Mouse (Mus musculus) limb, embryonic 14.5 days (tissue): ENCODE measurements around the gene Synpr. TPM values are rescaled to one million over a fixed set of nuclear protein-coding genes. Genes with fewer than 3 reads are reported as not detected.
"Not testable (repeated sequence)": the region's sequence is repeated elsewhere in the genome, so short reads cannot be mapped to it uniquely, and the experiment has no call there.

Source experiments
- ATAC-seq: fragments of 200-750 bp; cut with Nextera tagmentation; 2 replicates; pipeline ENCODE4 v1.8.0; 2017; ENCODE audit warnings: low read depth, moderate number of reproducible peaks, moderate TSS enrichment; ENCODE audit not compliant: low FRiP score
- DNase-seq: peaks from one replicate; pipeline ENCODE4 v3.0.0-alpha.2; 2015; ENCODE audit warnings: low spot score
- H3K27ac ChIP-seq: fragments of 300-500 bp; sonication (generic); replicated peaks from 2 replicates; pipeline ENCODE4 v1.5.1; 2014; ENCODE audit warnings: low read depth, mild to moderate bottlenecking, low read length, moderate library complexity, mixed read lengths
- H3K27me3 ChIP-seq: fragments of 300-500 bp; sonication (generic); 2 replicates; pipeline ENCODE4 v1.6.1; 2014; ENCODE audit warnings: low read length, mixed read lengths; ENCODE audit not compliant: control insufficient read depth, insufficient read depth
- H3K36me3 ChIP-seq: fragments of 300-500 bp; sonication (generic); 2 replicates; pipeline ENCODE4 v1.6.1; 2014; ENCODE audit warnings: mild to moderate bottlenecking, low read length, moderate library complexity, mixed read lengths; ENCODE audit not compliant: control insufficient read depth, insufficient read depth
- H3K4me1 ChIP-seq: fragments of 300-500 bp; sonication (generic); 2 replicates; pipeline ENCODE4 v1.6.1; 2014; ENCODE audit warnings: antibody characterized with exemption, low read length, mixed read lengths; ENCODE audit not compliant: control insufficient read depth, insufficient read depth
- H3K4me2 ChIP-seq: fragments of 300-500 bp; sonication (generic); replicated peaks from 2 replicates; pipeline ENCODE4 v1.6.1; 2014; ENCODE audit warnings: low read depth, mild to moderate bottlenecking, low read length, moderate library complexity; ENCODE audit not compliant: severe bottlenecking
- H3K4me3 ChIP-seq: fragments of 300-500 bp; sonication (generic); replicated peaks from 2 replicates; pipeline ENCODE4 v1.5.1; 2014; ENCODE audit warnings: low read length
- H3K9ac ChIP-seq: fragments of 300-500 bp; sonication (generic); 2 replicates; pipeline ENCODE4 v1.6.1; 2014; ENCODE audit warnings: mild to moderate bottlenecking, low read depth, low read length, moderate library complexity; ENCODE audit not compliant: severe bottlenecking
- H3K9me3 ChIP-seq: fragments of 300-500 bp; sonication (generic); 2 replicates; pipeline ENCODE4 v1.6.1; 2016; ENCODE audit warnings: low read length; ENCODE audit not compliant: control insufficient read depth
- POLR2A ChIP-seq: fragments of 200-500 bp; IDR thresholded peaks from 2 replicates; pipeline ENCODE4 v1.8.0; 2012; ENCODE audit warnings: inconsistent platforms, mild to moderate bottlenecking, moderate library complexity, borderline replicate concordance; ENCODE audit not compliant: insufficient read depth, insufficient read length; ENCODE audit errors: extremely low read depth
- WGBS: fragments of 180-500 bp; shearing (Covaris S2); extraction: QIAGEN DNeasy Blood & Tissue Kit; methylation state at CpG from one replicate; pipeline ENCODE4 v1.1.7; 2014; 5-methylcytosine and 5-hydroxymethylcytosine counted together
- polyA plus RNA-seq, 2 experiments: library from polyadenylated mRNA; depleted of rRNA in 1 of 2; stranded (reverse) in 1 of 2; unstranded in 1 of 2; fragments of >200 nt; fragmentation: Nextera tagmentation in 1 of 2; extraction: Ambion mirVana in 1 of 2; gene quantifications; 2 replicates each; pipeline versions ENCODE4 v1.2.1 to v1.2.3; 2012 to 2014

Gene Synpr
- 3.1 and 3.5 TPM in 2 replicates for polyA plus RNA-seq (2012; rRNA removed)
- 4.4 and 4.5 TPM in 2 replicates for polyA plus RNA-seq (2014; fragmentation: Nextera tagmentation; extraction: Ambion mirVana)

DNA sequence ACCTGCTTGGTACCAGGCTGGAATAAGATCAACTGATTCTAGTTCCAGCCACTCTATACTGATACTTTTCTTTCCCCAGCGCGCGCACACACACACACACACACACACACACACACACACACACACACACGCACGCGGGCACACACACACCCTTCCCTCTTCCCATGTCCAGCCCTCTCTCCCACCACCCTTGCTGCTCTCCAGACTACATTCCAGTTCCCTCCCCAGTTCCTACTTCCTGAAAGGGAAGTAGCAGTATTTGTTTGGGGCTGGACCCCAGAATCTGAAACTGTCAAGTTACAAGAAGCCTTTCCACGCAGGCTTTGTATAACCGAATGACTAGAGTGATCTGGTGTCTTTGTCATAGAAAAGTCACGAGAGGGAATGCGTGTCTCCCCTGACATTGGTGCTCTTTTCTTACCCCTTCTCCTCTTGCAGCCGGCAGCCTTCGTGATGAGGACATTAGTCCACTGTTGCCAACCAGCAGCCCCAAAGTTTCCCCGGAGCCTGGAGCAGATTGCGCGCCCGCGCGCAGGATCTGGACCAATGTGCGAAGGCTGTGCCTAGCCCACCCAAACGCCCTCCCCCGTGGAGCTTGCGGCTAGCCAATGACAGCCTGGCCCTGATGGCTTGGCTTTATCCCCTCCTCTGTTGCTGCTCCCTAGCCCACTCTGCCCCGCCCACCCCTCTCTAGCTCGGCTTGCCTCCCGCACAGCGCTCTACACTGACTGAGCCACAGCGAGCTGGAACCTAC lies at the start of gene Synpr:
TSS of gene Synpr (plus strand) at position 690 of the 754 bp plus-strand sequence.
- ATAC-seq (peak; percentile 100), DNase-seq (peak; percentile 93)
- TF ChIP-seq POLR2A, result no peak
- no peaks in the 10 kb centered on the region for H3K4me1 ChIP-seq
- no peaks in the 10 kb centered on the region for H3K27me3 ChIP-seq
- peak within 1 kb of the TSS; percentile 45 for H3K9ac ChIP-seq
- H3K27ac ChIP-seq, result no peak within 1 kb of the TSS
- no peaks in the 10 kb centered on the region for H3K9me3 ChIP-seq
- peak within 1 kb of the TSS; percentile 64 for H3K4me2 ChIP-seq
- WGBS, result 3% methylated on average over 25 of the region's 27 CpGs
- H3K4me3 ChIP-seq, result peak within 1 kb of the TSS; percentile 37
- no peaks in the 10 kb centered on the region for H3K36me3 ChIP-seq

DNA sequence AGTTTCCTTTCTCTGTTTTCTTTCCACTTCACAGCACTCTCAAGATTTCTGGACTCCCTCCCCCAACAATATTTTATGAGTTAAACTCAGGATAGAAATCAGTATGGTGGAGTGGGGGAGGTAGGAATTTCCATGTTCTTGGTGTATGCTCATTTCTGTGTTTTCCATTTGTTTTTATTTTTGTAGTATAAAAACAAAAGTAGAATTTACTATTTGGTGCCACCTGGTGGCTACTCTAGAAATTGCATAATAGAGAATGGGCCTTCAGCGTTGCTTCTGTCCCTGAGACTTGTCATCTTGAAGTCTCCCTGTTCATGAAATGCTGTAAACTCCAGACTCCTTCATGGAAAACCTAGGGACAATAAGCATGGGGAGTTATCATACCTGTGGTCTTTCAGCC lies 47.7 kb upstream of the Synpr start:
- Histone ChIP-seq H3K4me3 (no peak overlapping the region), H3K4me1 (no peaks in the 10 kb centered on the region), H3K9ac (no peak overlapping the region), H3K36me3 (no peaks in the 10 kb centered on the region), H3K27ac (no peak overlapping the region), H3K9me3 (no peaks in the 10 kb centered on the region), H3K27me3 (no peaks in the 10 kb centered on the region), H3K4me2 (no peak overlapping the region)
- no peak for ATAC-seq
- DNase-seq, result peak; percentile 54
- WGBS, result 17% methylated on average over 1 of the region's 1 CpGs
- no peak for TF ChIP-seq POLR2A

DNA sequence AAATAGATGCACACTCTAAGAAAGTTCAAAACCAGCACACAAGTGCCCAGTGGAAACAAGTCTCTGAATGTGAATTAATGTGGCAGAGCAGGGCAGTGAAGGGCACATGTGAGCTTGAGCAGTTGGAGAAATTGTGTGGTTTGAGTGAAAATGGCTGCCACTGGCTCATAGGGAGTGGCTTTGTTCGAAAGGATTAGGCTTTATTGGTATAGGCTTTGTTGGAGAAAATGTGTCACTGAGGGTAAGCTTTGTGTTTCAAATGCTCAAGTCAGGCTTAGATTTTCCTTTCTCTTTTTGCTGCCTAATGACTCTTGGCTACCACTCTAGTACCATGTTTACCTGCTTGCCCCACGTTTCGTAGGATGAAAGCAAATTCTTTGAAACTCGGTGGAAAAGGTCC lies 37.1 kb upstream of the Synpr start:
- Histone ChIP-seq H3K27me3 (no peaks in the 10 kb centered on the region), H3K4me1 (no peaks in the 10 kb centered on the region), H3K4me2 (no peak overlapping the region), H3K4me3 (no peak overlapping the region), H3K27ac (no peak overlapping the region), H3K9ac (no peak overlapping the region), H3K9me3 (no peaks in the 10 kb centered on the region), H3K36me3 (no peaks in the 10 kb centered on the region)
- ATAC-seq, result no peak
- 67% methylated on average over 4 of the region's 4 CpGs for WGBS
- DNase-seq, result no peak
- TF ChIP-seq POLR2A, result no peak

DNA sequence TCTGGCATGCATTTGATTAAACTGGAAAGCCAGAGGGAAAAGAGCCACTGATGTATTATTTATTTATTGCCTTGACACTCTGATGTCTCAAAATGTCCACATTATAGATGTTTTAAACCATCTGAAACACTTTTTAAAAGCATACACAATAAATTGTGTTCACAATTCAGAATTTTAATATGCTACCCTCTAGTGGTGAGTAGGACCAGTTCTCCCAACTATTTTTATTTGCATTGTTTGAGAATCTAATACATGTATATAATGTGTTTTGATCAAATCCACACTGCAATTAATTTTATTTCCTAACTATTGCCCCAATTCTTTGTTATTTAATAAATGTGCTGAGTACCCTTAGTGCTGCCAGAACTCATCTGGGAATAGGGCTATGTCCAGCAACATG lies 35.2 kb upstream of the Synpr start:
- Histone ChIP-seq H3K27me3 (no peaks in the 10 kb centered on the region), H3K36me3 (no peaks in the 10 kb centered on the region), H3K4me3 (no peak overlapping the region), H3K9ac (no peak overlapping the region), H3K4me2 (no peak overlapping the region), H3K9me3 (no peaks in the 10 kb centered on the region), H3K27ac (no peak overlapping the region), H3K4me1 (no peaks in the 10 kb centered on the region)
- no peak for ATAC-seq
- DNase-seq, result no peak
- no peak for TF ChIP-seq POLR2A

DNA sequence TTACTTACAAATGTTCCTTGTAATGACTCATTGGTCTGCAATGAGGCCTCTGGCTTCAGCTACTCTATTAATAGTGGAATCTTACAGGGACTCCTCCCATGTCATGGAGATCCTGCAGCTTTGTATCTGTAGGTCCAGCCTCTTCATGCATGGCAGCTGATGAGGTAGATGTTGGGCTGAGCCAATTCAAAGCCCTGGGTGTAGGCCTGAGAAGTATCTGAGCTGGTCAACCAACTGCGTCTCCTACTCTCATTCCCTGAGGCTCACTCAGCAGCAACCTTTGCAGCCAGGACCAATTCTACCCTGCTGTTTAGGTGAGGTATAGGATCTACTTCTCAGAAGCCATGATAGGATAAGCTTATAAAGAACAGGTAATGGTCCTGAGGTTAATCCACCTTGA lies 32.0 kb upstream of the Synpr start:
- Histone ChIP-seq H3K4me3 (no peak overlapping the region), H3K4me2 (no peak overlapping the region), H3K27me3 (no peaks in the 10 kb centered on the region), H3K9me3 (no peaks in the 10 kb centered on the region), H3K27ac (no peak overlapping the region), H3K36me3 (no peaks in the 10 kb centered on the region), H3K9ac (no peak overlapping the region), H3K4me1 (no peaks in the 10 kb centered on the region)
- no peak for TF ChIP-seq POLR2A
- 88% methylated on average over 1 of the region's 1 CpGs for WGBS
- ATAC-seq, result no peak
- no peak for DNase-seq

DNA sequence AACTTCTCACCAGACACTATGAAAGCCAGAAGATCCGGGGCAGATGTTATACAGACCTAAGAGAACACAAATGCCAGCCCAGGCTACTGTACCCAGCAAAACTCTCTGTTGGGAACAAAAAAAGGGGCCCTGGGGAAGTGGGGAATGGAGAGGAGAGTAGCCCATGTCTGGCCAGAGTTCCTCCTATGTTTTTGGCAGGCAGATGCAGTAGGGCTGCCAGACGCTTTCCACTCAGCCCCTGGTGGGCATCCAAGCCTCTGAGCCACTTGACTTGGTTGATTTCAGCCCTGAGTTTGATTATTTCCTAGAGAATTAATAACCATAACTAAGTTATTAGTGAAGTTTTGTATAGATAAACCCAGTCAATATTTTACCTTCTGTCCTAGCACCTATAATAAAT lies 29.8 kb upstream of the Synpr start:
- 77% methylated on average over 2 of the region's 2 CpGs for WGBS
- not testable (repeated sequence) for H3K4me2 ChIP-seq, ATAC-seq, H3K9me3 ChIP-seq, DNase-seq, H3K36me3 ChIP-seq, H3K27ac ChIP-seq, H3K9ac ChIP-seq, H3K4me1 ChIP-seq, H3K27me3 ChIP-seq, H3K4me3 ChIP-seq
